Mouse (Mus musculus): Measurements from ENCODE around the gene Zfp541.

Gene Zfp541

DNA sequence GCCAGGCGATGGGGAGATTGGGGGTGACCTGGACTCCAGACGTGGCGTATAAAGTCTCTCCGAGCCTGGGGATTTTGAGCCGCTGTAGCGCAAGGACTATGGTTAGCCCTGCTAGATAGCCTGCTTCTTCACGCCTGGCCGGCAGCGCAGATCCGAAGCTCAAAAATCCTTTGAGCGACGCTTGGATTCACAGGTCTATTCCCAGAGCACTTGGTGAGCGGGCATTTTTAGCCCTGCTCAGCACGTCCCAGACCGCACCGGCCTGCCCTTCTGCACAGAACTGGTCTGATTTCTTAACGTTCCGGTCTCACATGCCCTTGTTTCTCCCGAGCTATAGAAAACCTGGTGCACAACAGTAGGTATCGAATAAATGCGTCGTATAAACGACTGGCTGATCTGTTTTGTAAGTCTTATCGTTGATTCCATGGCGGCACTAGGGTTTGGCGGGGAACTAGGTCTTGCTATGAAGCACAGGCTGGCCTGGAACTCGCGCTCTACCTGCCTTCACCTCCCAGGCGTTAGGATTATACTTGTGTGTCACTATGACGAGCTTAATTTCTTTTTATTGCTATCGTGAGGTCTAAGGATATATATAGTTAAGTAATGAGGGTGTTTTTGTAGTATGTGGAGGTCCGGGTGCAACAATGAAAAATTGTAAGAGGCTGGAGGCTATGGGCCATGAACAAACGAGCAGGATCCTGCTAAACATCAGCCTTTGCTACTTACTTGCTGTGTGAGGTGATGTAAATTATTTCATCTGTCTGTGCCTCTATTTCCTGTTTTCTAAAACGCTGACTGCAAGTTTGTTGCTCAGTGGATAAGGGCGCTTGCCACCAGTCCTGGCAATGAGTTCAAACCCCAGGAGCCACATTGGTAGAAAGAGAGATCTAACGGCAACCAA is 12.7 kb upstream of the Zfp541 start:
- peak; percentile 23 for DNase-seq (ENCODE audit: low read depth, low spot score)
- no peaks in the 10 kb centered on the region for H3K27me3 ChIP-seq (ENCODE audit: control insufficient read depth, insufficient read depth, low read length, poor library complexity, severe bottlenecking)
- H3K36me3 ChIP-seq (ENCODE audit: control insufficient read depth, insufficient read depth, low read length, poor library complexity, severe bottlenecking), result no peaks in the 10 kb centered on the region

- H3K36me3 ChIP-seq (ENCODE audit: control insufficient read depth, insufficient read depth, low read length, poor library complexity, severe bottlenecking), result no peaks in the 10 kb centered on the region
- H3K27me3 ChIP-seq (ENCODE audit: control insufficient read depth, insufficient read depth, low read length, poor library complexity, severe bottlenecking), result no peaks in the 10 kb centered on the region
- DNase-seq (ENCODE audit: low read depth, low spot score), result peak; percentile 67
These were observed 12.1 kb upstream of the Zfp541 start for GRCm38 (mm10) chr7:16049576-16049915.

DNA sequence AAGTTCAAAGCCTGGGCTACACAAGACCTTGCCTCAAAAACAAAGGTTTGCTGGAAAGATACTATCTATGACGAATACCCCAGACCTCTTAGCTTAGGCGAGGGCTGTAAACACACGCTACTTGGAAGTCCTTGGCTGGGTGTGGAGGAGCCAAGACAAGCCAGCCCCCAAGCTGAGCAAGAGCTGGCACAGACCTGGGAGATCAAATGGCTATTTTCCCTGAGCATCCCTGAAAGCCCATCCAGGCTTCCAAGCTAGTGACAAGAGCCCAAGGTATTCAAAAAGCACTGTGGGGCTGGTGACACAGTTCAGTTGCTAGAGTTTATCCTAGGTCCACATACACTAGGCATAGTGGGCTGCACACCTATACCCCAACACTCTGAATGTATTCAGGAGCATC is 11.0 kb upstream of the Zfp541 start:
- no peak for DNase-seq (ENCODE audit: low read depth, low spot score)
- no peaks in the 10 kb centered on the region for H3K27me3 ChIP-seq (ENCODE audit: control insufficient read depth, insufficient read depth, low read length, poor library complexity, severe bottlenecking)
- H3K36me3 ChIP-seq (ENCODE audit: control insufficient read depth, insufficient read depth, low read length, poor library complexity, severe bottlenecking), result no peaks in the 10 kb centered on the region

- Histone ChIP-seq H3K36me3 (ENCODE audit: control insufficient read depth, insufficient read depth, low read length, poor library complexity, severe bottlenecking) (no peaks in the 10 kb centered on the region), H3K27me3 (ENCODE audit: control insufficient read depth, insufficient read depth, low read length, poor library complexity, severe bottlenecking) (no peaks in the 10 kb centered on the region)
- DNase-seq (ENCODE audit: low read depth, low spot score), result peak; percentile 89
These were observed 9.6 kb upstream of the Zfp541 start for GRCm38 (mm10) chr7:16051883-16052595.

- H3K27me3 ChIP-seq (ENCODE audit: control insufficient read depth, insufficient read depth, low read length, poor library complexity, severe bottlenecking), result no peaks in the 10 kb centered on the region
- H3K36me3 ChIP-seq (ENCODE audit: control insufficient read depth, insufficient read depth, low read length, poor library complexity, severe bottlenecking), result no peaks in the 10 kb centered on the region
- DNase-seq (ENCODE audit: low read depth, low spot score), result peak; percentile 98
These were observed 8.9 kb upstream of the Zfp541 start for GRCm38 (mm10) chr7:16052684-16053083.

GRCm38 (mm10) chr7:16053105-16053504 is 8.5 kb upstream of the Zfp541 start:
- H3K36me3 ChIP-seq (ENCODE audit: control insufficient read depth, insufficient read depth, low read length, poor library complexity, severe bottlenecking), result no peaks in the 10 kb centered on the region
- DNase-seq (ENCODE audit: low read depth, low spot score), result no peak

DNA sequence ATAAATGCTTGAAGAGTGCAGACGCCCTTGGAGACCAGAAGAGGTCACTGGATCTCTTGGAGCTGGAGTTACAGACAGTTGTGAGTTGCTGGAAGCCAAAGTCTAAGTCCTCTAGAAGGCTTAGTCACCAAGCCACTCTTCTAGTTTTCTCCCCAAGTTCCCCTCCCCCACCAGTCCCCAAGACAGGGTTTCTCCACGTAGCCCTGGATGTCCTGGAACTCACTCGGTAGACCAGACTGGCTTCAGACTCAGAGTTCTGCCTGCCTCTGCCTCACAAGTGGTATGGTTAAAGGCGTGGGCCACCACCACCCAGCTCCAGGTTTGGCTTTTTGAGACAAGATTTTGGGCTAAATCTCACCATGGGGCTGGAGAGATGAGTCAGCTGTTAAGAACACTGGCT is 6.6 kb upstream of the Zfp541 start:
- no peaks in the 10 kb centered on the region for H3K36me3 ChIP-seq (ENCODE audit: control insufficient read depth, insufficient read depth, low read length, poor library complexity, severe bottlenecking)
- DNase-seq (ENCODE audit: low read depth, low spot score), result peak; percentile 41
- no peaks in the 10 kb centered on the region for H3K27me3 ChIP-seq (ENCODE audit: control insufficient read depth, insufficient read depth, low read length, poor library complexity, severe bottlenecking)

More at GRCm38 (mm10) chr7:16053105-16053504, 8.5 kb upstream of the Zfp541 start:
- H3K27me3 ChIP-seq (ENCODE audit: control insufficient read depth, insufficient read depth, low read length, poor library complexity, severe bottlenecking), result no peaks in the 10 kb centered on the region

DNA sequence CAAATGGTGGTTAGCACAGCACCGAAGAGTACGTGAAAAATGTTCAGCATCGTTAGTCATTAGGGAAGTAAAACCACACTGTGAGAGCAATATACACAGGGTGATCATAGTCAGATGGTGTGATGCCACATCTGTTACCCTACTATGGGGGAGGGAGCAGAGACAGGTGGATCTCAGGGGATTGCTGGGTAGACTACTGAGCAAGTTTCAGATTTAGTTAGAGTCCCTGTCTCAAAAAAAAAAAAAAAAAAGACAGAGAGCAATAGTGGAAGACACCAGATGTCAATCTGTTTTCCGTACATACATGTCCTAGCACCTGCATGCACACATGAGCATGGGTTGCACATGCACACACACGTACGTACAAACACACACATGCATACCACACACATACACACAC is 5.9 kb upstream of the Zfp541 start:
- no peaks in the 10 kb centered on the region for H3K27me3 ChIP-seq (ENCODE audit: control insufficient read depth, insufficient read depth, low read length, poor library complexity, severe bottlenecking)
- peak; percentile 95 for DNase-seq (ENCODE audit: low read depth, low spot score)

DNA sequence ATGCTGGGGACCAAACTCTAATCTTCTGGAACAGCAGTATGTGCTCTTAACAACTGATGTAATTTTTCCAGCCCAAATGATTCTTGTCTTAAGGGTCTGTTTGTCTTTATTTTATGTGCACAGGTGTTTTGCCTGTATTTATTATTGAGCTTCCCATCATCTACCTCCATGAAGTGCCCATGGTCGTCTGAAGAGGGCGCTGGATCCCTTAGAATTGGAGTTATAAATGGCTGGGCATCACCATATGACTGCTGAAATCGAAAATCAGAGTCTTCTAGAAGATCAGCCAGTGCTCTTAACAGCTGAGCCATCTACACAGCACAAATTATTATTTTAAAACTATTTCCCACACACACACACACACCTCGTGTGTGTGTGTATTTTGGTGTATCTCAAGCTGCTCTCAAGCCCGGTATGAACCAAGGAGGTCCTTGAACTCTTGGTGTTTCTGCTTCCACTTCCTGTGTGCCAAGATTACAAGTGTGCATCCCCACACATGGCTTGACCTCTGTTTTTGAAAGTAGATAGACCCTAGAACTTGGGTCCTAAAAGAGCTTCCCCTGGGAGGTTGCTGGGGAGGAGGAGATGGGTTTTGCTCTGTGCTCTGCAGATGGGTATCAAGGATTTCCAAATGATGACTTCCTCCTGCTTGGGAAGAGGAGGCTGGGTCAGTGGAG is 5.0 kb upstream of the Zfp541 start:
- peak; percentile 81 for DNase-seq (ENCODE audit: low read depth, low spot score)

More for the DNA sequence above, 5.9 kb upstream of the Zfp541 start:
- no peaks in the 10 kb centered on the region for H3K36me3 ChIP-seq (ENCODE audit: control insufficient read depth, insufficient read depth, low read length, poor library complexity, severe bottlenecking)

GRCm38 (mm10) chr7:16057136-16057534 is 4.5 kb upstream of the Zfp541 start:
- DNase-seq (ENCODE audit: low read depth, low spot score), result peak; percentile 76
- H3K36me3 ChIP-seq (ENCODE audit: control insufficient read depth, insufficient read depth, low read length, poor library complexity, severe bottlenecking), result no peaks in the 10 kb centered on the region
- H3K27me3 ChIP-seq (ENCODE audit: control insufficient read depth, insufficient read depth, low read length, poor library complexity, severe bottlenecking), result no peaks in the 10 kb centered on the region

More for the DNA sequence above, 5.0 kb upstream of the Zfp541 start:
- no peaks in the 10 kb centered on the region for H3K36me3 ChIP-seq (ENCODE audit: control insufficient read depth, insufficient read depth, low read length, poor library complexity, severe bottlenecking)
- no peaks in the 10 kb centered on the region for H3K27me3 ChIP-seq (ENCODE audit: control insufficient read depth, insufficient read depth, low read length, poor library complexity, severe bottlenecking)

GRCm38 (mm10) chr7:16062099-16062420 is 446 bp downstream of the Zfp541 start:
- no peak for DNase-seq (ENCODE audit: low read depth, low spot score)
- H3K27me3 ChIP-seq (ENCODE audit: control insufficient read depth, insufficient read depth, low read length, poor library complexity, severe bottlenecking), result no peaks in the 10 kb centered on the region
- H3K36me3 ChIP-seq (ENCODE audit: control insufficient read depth, insufficient read depth, low read length, poor library complexity, severe bottlenecking), result no peaks in the 10 kb centered on the region

DNA sequence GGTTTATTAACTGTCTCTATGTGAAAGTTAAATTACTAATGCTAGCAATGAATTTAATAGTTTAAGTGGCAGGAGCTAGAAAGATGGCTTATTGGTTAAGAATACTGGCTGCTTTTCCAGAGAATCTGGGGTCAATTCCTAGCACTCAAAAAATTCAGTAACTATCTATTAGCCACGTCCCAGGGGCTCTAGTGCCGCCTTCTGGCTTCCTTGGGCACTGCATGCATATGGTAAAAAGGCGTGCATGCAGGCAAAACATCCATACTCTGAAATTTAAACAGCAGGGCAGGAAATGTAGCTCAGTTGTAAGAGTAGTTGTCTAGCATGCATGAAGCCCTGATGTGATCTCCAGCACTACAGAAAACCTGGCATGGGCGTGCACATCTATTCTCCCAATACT is 1.9 kb downstream of the Zfp541 start:
- H3K36me3 ChIP-seq (ENCODE audit: control insufficient read depth, insufficient read depth, low read length, poor library complexity, severe bottlenecking), result no peaks in the 10 kb centered on the region
- H3K27me3 ChIP-seq (ENCODE audit: control insufficient read depth, insufficient read depth, low read length, poor library complexity, severe bottlenecking), result no peaks in the 10 kb centered on the region
- DNase-seq (ENCODE audit: low read depth, low spot score), result peak; percentile 59

DNA sequence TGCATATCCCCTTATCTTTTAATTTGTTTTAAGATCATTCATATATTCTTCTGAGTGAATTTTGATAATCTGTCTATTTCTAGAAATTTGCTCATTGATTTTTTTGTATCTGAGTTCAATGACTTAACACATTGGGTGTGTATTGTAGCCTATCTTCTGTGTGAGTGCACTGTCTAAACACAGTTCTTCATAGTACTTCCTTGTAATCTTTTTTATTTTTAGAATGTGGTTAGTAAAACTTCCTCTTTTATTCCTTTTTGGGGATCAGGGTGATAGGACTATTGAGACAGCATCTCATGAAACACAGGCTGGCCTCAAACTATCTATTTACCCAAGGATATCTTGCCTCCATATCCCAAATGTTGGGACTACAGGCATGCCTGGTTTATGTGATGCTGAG is 9.2 kb downstream of the Zfp541 start:
- no peaks in the 10 kb centered on the region for H3K27me3 ChIP-seq (ENCODE audit: control insufficient read depth, insufficient read depth, low read length, poor library complexity, severe bottlenecking)
- no peak for DNase-seq (ENCODE audit: low read depth, low spot score)
- no peaks in the 10 kb centered on the region for H3K36me3 ChIP-seq (ENCODE audit: control insufficient read depth, insufficient read depth, low read length, poor library complexity, severe bottlenecking)

DNA sequence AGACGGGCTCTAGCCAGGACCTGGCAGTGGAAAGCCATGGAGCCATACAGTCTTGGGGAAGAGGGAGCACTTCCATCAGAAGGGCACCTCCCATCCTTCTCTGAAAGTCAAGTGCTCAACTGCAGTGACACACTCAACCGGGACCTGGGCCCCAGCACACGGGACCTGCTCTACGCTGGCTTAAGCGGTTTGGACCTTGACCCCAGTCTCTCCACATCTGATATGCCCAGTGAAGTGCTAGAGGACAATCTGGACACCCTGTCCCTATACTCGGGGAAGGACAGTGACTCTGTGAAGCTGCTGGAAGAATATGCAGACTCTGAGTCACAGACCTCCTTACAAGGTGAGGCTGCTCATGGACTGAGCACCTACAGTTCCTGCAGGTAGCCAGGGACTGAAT is 10.3 kb downstream of the Zfp541 start:
- Histone ChIP-seq H3K36me3 (ENCODE audit: control insufficient read depth, insufficient read depth, low read length, poor library complexity, severe bottlenecking) (no peaks in the 10 kb centered on the region), H3K27me3 (ENCODE audit: control insufficient read depth, insufficient read depth, low read length, poor library complexity, severe bottlenecking) (no peaks in the 10 kb centered on the region)
- no peak for DNase-seq (ENCODE audit: low read depth, low spot score)

- DNase-seq (ENCODE audit: low read depth, low spot score), result no peak
These were observed 18.3 kb downstream of the Zfp541 start for GRCm38 (mm10) chr7:16079947-16080346.

More at GRCm38 (mm10) chr7:16079947-16080346, 18.3 kb downstream of the Zfp541 start:
- Histone ChIP-seq H3K36me3 (ENCODE audit: control insufficient read depth, insufficient read depth, low read length, poor library complexity, severe bottlenecking) (no peaks in the 10 kb centered on the region), H3K27me3 (ENCODE audit: control insufficient read depth, insufficient read depth, low read length, poor library complexity, severe bottlenecking) (no peaks in the 10 kb centered on the region)

All from splenic B cell, adult 2 months (primary cell).